Mouse (Mus musculus) thymus, postnatal 10 days (tissue): Measurements from ENCODE around the gene Ikzf2.

Experiments
- DNase-seq, 2 experiments: peaks; one replicate each; pipeline ENCODE4 v3.0.0; 2021; ENCODE audit warnings: low spot score in 2 of 2

Gene Ikzf2

GRCm38 (mm10) chr1:69591889-69592288, 95.2 kb downstream of the Ikzf2 start:
- DNase-seq: no peak

DNA sequence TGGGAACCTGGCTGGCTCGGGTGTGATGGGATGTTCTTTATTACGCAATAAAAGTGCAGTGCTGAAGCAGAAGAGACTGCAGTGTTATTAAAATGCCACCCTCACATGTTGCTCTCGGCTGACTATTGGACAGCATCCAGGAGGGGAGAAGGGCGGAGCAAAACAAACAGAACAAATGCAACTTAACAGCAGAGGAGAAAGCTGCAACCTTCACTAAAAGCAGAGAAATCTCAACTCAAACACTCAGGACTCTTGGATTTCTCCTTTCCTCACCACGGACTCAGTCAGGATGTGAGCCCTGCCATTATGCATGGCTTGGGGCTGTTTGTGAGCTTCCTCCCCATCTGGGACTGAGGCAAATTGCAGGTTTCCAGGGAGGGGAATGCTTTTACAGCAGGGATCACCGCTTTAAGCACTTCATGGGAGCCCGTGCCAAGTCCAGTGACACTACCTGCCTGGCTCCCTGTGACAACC, 95.7 kb downstream of the Ikzf2 start:
- DNase-seq: no peak

GRCm38 (mm10) chr1:69585546-69585945, 101.5 kb downstream of the Ikzf2 start:
- no peak for DNase-seq

DNA sequence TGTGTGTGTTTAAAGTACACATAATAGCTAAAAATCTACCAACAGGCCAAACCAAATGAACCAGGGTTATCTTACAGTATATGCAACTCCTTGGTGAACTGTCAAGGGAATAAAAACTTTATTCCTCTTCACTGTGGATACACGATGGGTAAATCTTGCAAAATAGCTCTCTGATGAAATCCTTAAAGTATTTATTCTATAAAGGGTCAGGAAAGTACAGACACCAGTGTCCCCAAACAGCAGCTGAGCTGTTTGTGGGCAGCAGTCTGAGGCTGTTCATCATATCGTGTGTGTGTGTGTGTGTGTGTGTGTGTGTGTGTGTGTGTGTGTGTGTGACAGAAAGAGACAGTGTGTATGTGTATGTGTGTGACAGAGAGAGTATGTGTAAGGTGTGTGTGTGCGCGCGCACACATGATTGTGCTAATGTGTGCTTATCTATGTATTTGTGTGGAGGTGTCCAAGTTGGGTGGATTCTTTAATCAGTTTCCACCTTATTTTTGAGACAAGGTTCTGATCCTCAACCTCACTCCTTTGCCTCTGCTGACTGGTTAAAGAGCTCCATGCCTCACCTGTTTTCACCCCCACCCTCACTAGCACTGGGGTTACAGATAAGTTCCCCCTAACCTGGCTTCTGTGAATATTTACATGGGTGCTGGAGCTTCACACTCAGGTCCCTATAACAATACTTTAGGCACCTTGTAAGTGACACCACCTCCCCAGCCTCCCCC, 102.9 kb downstream of the Ikzf2 start:
- DNase-seq: no peak

DNA sequence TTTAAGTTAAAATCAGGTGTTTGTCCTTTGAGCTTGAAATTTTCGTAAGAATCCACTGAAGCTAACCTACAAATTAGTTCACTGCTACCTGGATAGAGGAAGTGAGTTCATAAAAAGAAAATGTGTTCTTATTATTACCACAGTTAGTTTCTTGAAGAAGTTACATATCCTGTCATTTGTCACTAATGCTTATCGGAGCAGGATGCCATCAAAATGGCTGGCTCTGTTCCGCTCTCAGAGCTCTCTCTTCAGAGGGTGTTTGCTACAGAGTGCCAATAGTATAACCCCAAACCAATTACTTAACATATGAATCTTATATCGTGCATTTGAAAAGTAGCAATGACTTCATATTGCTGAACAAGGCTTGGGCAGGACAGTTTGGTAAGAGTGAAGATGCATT, 108.1 kb downstream of the Ikzf2 start:
- no peak for DNase-seq

DNA sequence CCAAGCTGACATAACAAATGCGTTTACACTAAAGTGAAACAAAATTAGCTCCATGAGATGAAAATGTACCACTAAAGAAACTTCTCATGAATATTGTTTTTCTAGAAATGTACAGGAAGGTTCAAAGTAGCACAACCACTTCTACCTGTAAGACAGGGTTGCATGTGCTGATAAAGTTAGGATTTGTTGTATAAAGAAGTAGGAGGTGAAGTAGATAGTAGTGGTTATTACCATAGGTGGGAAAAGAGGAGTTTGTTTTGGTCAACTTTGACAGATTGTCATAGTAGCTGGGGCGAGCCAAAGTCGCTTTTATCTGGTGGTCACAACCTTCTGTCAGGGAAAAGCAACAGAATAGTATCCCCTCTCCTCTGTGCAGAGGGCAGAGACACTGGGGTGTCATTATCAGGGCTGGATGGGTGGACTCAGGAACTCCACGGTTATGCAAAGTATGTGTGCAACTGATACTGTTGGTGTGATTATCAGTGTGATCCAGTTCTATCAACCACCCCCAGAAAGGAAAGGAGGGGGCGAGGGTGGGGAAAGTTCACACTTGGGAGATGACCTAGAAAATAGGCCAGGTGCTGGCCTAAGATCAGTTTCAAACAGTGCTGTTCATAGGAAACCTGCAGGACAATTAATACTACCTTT, 127.5 kb downstream of the Ikzf2 start:
- DNase-seq: no peak

DNA sequence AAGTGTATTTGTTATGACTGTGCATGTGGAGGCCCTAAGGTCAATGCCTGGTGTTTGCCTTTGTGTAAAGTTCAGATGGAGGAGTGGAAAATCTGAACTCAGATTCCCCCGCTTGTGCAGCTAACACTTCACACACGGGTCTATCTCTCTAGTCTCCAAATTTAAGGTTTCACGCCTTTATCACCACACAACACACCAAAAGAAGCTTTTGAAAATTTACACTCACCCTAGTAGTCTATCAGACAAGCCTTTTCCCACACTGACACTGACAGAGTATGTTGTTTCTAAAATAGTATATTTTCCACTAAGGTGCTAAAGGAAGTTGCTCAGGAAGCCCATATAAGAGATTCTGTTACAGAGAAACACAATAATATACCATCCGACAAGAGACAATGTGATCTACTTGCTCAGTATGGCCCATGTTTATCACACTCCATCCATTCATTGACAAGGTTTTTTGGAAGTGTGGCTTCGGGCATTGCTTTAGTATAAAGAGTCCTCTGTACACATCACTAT, 131.4 kb downstream of the Ikzf2 start:
- DNase-seq: no peak

- no peak for DNase-seq
Observed at GRCm38 (mm10) chr1:69549987-69550386, 137.1 kb downstream of the Ikzf2 start.

- no peak for DNase-seq
Observed at GRCm38 (mm10) chr1:69545885-69546253, 141.2 kb downstream of the Ikzf2 start.

GRCm38 (mm10) chr1:69545217-69545884, 141.7 kb downstream of the Ikzf2 start:
- no peak for DNase-seq

- DNase-seq: no peak
Observed at GRCm38 (mm10) chr1:69543774-69544597, 143.1 kb downstream of the Ikzf2 start.

GRCm38 (mm10) chr1:69542546-69542945, 144.5 kb downstream of the Ikzf2 start:
- no peak for DNase-seq

DNA sequence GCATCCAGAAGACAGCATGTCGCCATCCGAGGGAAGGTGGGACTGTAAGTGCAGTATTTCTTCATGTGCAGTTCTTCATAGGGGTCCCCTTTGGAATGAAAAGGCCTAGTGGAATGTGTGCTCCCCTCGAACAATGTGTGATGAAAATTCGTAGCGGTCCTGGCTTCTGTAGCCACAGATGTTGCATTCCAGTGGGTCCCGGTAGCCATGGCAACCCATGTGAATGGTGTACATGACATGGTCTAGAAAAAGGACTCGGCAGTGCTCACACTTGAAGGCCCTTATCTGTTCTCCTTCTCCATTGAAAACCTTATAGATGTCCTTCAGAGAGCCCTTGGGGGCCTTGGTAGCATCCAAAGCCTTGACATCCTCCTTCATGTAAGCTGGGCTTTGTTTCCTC, 148.4 kb downstream of the Ikzf2 start:
- no peak for DNase-seq

- no peak for DNase-seq
Observed at GRCm38 (mm10) chr1:69537619-69538018, 149.4 kb downstream of the Ikzf2 start.

- DNase-seq: no peak
Observed at GRCm38 (mm10) chr1:69535507-69535906, 151.5 kb downstream of the Ikzf2 start.

- DNase-seq: no peak
Observed at GRCm38 (mm10) chr1:69533048-69533447, 154.0 kb downstream of the Ikzf2 start.

DNA sequence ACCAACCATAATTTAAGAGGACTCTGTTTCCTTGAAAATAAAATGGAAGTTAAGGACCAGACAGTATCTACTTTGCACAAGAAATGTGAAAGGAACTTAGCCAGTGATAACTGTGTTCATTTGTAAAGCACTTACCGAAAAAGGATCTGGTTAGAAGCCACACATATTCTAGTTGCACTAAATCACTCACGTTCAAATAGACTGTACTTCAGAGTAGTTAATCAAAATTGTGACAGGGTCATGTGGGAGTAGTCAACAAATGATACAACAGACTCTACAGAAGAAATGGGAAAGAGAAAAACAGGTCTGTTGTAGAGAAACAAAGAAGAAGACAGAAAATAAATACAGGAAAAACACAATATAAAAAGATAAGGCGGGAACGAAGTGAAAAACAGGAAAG, 158.3 kb downstream of the Ikzf2 start:
- no peak for DNase-seq

GRCm38 (mm10) chr1:69521656-69522055, 165.4 kb downstream of the Ikzf2 start:
- DNase-seq: no peak

GRCm38 (mm10) chr1:69519356-69519755, 167.7 kb downstream of the Ikzf2 start:
- DNase-seq: no peak

GRCm38 (mm10) chr1:69518012-69518411, 169.0 kb downstream of the Ikzf2 start:
- no peak for DNase-seq

- DNase-seq: no peak
Observed at GRCm38 (mm10) chr1:69516144-69516543, 170.9 kb downstream of the Ikzf2 start.
